Mouse (Mus musculus) layer of hippocampus, adult 6 months (tissue): ENCODE results near the gene Agtr1a. TPM values are rescaled to one million over a fixed set of nuclear protein-coding genes. Genes with fewer than 3 reads are reported as not detected.

ENCODE experiments used
- long read RNA-seq, 2 experiments: library from polyadenylated mRNA; unstranded; transcript quantifications; one replicate each; pipeline ENCODE4 v2.0.0; 2019 to 2020
- polyA plus RNA-seq: library from polyadenylated mRNA; unstranded; fragments of <200 nt; fragmentation: Nextera tagmentation; gene quantifications from 2 replicates; pipeline ENCODE4 v1.2.3, GENCODE M21; 2021

Agtr1a gene
- 0.55 and 0.67 TPM in 2 replicates for polyA plus RNA-seq
- long read RNA-seq, experiment 1, result 0 reads
- long read RNA-seq, experiment 2, partial matches to known transcripts, result 0 of 4 reads
- long read RNA-seq, experiment 2, other reads (novel, unspliced or antisense), result 0 of 4 reads

DNA sequence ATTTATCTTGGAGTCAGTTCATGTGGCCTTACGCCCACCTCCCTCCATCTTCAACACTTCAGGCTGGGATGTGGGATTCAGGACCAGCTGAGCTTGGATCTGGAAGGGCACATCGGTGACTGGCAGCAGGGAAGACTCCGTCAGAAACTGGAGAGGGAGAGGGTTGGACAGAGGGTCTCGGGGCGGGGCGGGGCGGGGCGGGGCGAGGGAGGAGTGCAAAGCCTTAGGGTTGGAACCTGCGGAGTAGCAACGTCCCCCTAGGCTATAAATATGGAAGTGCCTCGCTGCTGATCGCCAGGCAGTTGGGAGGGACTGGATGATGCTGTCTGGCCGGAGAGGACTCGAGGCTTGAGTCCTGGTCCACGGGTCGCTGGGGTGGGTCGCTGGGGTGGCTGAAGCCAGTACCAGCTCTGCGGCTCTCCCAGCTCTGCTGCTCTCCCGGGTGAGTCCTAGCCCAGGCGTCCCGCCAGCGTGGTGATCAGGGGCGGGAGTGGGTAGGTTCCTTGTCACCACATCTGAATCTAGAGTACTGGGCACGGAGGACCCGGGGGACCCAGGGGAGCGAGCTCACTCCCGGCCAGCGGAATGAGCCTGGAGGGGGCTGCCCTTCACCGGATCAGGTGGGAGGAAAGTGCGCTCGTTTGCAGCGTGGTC is at the start of gene Agtr1a:
TSS of gene Agtr1a (plus strand) at position 294 of the 654 bp plus-strand sequence.

Other genes starting within 250 kb of the Agtr1a start
- gene Mboat1, start 200.0 kb upstream of the Agtr1a start, polyA plus RNA-seq, result 1.8 and 2.3 TPM in 2 replicates
- 436 and 447 TPM in 2 replicates for gene Uqcrfs1, start 208.9 kb downstream of the Agtr1a start, polyA plus RNA-seq